Mouse (Mus musculus): ENCODE measurements around the gene Zfp106. TPM values are rescaled to one million over a fixed set of nuclear protein-coding genes. Genes with fewer than 3 reads are reported as not detected.
"Not testable (repeated sequence)": the region's sequence is repeated elsewhere in the genome, so short reads cannot be mapped to it uniquely, and the experiment has no call there.

The Zfp106 gene
- polyA plus RNA-seq, 1 experiment = 67.0 TPM

GRCm38 (mm10) chr2:120567798-120568320 is 4.2 kb upstream of the Zfp106 start:
- H3K36me3 ChIP-seq (ENCODE audit: control insufficient read depth, insufficient read depth, low read length) = no peaks in the 10 kb centered on the region

GRCm38 (mm10) chr2:120566886-120567797 is 3.5 kb upstream of the Zfp106 start, which contains the start of gene Snap23:
TSS of gene Snap23 (plus strand) at chr2:120567671.
- WGBS = 1% methylated on average over 42 of the region's 42 CpGs
- H3K27ac ChIP-seq (ENCODE audit: insufficient read depth, low read depth, low read length) = peak within 1 kb of the TSS; percentile 98
- no peaks in the 10 kb centered on the region for H3K27me3 ChIP-seq (replicated peaks; ENCODE audit: control insufficient read depth, insufficient read depth, low read length)
- H3K4me3 ChIP-seq (ENCODE audit: insufficient read depth, low read depth, low read length) = peak within 1 kb of the TSS; percentile 93
- no peaks in the 10 kb centered on the region for H3K36me3 ChIP-seq (ENCODE audit: control insufficient read depth, insufficient read depth, low read length)
- TF ChIP-seq POLR2A (IDR thresholded peaks at IDR 0.05; ENCODE audit: low read depth, low read length) = no peak
- DNase-seq = peak; percentile 99
- peaks cover 15% of the 10 kb centered on the region; the same call in 1 of the 2 replicates for H3K4me1 ChIP-seq (ENCODE audit: control insufficient read depth, insufficient read depth, low read length)

More at GRCm38 (mm10) chr2:120567798-120568320, 4.2 kb upstream of the Zfp106 start:
- H3K4me3 ChIP-seq (ENCODE audit: insufficient read depth, low read depth, low read length) = peak overlapping the region; percentile 93
- no peak for DNase-seq
- TF ChIP-seq POLR2A (IDR thresholded peaks at IDR 0.05; ENCODE audit: low read depth, low read length) (no peak), CTCF (conservative IDR thresholded peaks at IDR 0.05; ENCODE audit: insufficient read depth, insufficient read length, low read depth, low read length) (no peak)
- peaks cover 15% of the 10 kb centered on the region; the same call in 1 of the 2 replicates for H3K4me1 ChIP-seq (ENCODE audit: control insufficient read depth, insufficient read depth, low read length)
- H3K27me3 ChIP-seq (replicated peaks; ENCODE audit: control insufficient read depth, insufficient read depth, low read length) = no peaks in the 10 kb centered on the region
- peak overlapping the region; percentile 98 for H3K27ac ChIP-seq (ENCODE audit: insufficient read depth, low read depth, low read length)
- 2% methylated on average over 22 of the region's 22 CpGs for WGBS

- Histone ChIP-seq H3K4me1 (ENCODE audit: control insufficient read depth, insufficient read depth, low read length) (peaks cover 8% of the 10 kb centered on the region; the same call in 1 of the 2 replicates), H3K27ac (ENCODE audit: insufficient read depth, low read depth, low read length) (no peak overlapping the region), H3K4me3 (ENCODE audit: insufficient read depth, low read depth, low read length) (no peak overlapping the region), H3K27me3 (replicated peaks; ENCODE audit: control insufficient read depth, insufficient read depth, low read length) (no peaks in the 10 kb centered on the region), H3K36me3 (ENCODE audit: control insufficient read depth, insufficient read depth, low read length) (no peaks in the 10 kb centered on the region)
- WGBS = 73% methylated on average over 2 of the region's 2 CpGs
- TF ChIP-seq POLR2A (IDR thresholded peaks at IDR 0.05; ENCODE audit: low read depth, low read length) (no peak), CTCF (conservative IDR thresholded peaks at IDR 0.05; ENCODE audit: insufficient read depth, insufficient read length, low read depth, low read length) (no peak)
- no peak for DNase-seq
These were observed 1.7 kb upstream of the Zfp106 start for GRCm38 (mm10) chr2:120565363-120565762.

GRCm38 (mm10) chr2:120564548-120565188 is 1.0 kb upstream of the Zfp106 start:
- not testable (repeated sequence) for DNase-seq; H3K4me1 ChIP-seq (ENCODE audit: control insufficient read depth, insufficient read depth, low read length); H3K36me3 ChIP-seq (ENCODE audit: control insufficient read depth, insufficient read depth, low read length); H3K4me3 ChIP-seq (ENCODE audit: insufficient read depth, low read depth, low read length); H3K27ac ChIP-seq (ENCODE audit: insufficient read depth, low read depth, low read length); H3K27me3 ChIP-seq (replicated peaks; ENCODE audit: control insufficient read depth, insufficient read depth, low read length)
- WGBS = 97% methylated on average over 4 of the region's 4 CpGs

- no peak for DNase-seq
- Histone ChIP-seq H3K4me3 (ENCODE audit: insufficient read depth, low read depth, low read length) (peak overlapping the region; percentile 71; the same call in 1 of the 2 replicates), H3K36me3 (ENCODE audit: control insufficient read depth, insufficient read depth, low read length) (no peaks in the 10 kb centered on the region), H3K4me1 (ENCODE audit: control insufficient read depth, insufficient read depth, low read length) (peaks cover 7% of the 10 kb centered on the region; the same call in 1 of the 2 replicates), H3K27ac (ENCODE audit: insufficient read depth, low read depth, low read length) (no peak overlapping the region; the same call in 1 of the 2 replicates), H3K27me3 (replicated peaks; ENCODE audit: control insufficient read depth, insufficient read depth, low read length) (no peaks in the 10 kb centered on the region)
- WGBS = 22% methylated on average over 9 of the region's 9 CpGs
- TF ChIP-seq POLR2A (IDR thresholded peaks at IDR 0.05; ENCODE audit: low read depth, low read length) (no peak), CTCF (conservative IDR thresholded peaks at IDR 0.05; ENCODE audit: insufficient read depth, insufficient read length, low read depth, low read length) (no peak)
These were observed 796 bp downstream of the Zfp106 start for GRCm38 (mm10) chr2:120562859-120563234.

- WGBS = 76% methylated on average over 1 of the region's 1 CpGs
- no peak for DNase-seq
- no peak overlapping the region for H3K4me3 ChIP-seq (ENCODE audit: insufficient read depth, low read depth, low read length)
- H3K36me3 ChIP-seq (ENCODE audit: control insufficient read depth, insufficient read depth, low read length) = no peaks in the 10 kb centered on the region
- no peak overlapping the region for H3K27ac ChIP-seq (ENCODE audit: insufficient read depth, low read depth, low read length)
- no peaks in the 10 kb centered on the region for H3K27me3 ChIP-seq (replicated peaks; ENCODE audit: control insufficient read depth, insufficient read depth, low read length)
- H3K4me1 ChIP-seq (ENCODE audit: control insufficient read depth, insufficient read depth, low read length) = peaks cover 14% of the 10 kb centered on the region; the same call in 1 of the 2 replicates
- TF ChIP-seq POLR2A (IDR thresholded peaks at IDR 0.05; ENCODE audit: low read depth, low read length) (no peak), CTCF (conservative IDR thresholded peaks at IDR 0.05; ENCODE audit: insufficient read depth, insufficient read length, low read depth, low read length) (no peak)
These were observed 2.1 kb downstream of the Zfp106 start for GRCm38 (mm10) chr2:120561524-120561923.

GRCm38 (mm10) chr2:120558813-120559212 is 4.8 kb downstream of the Zfp106 start:
- no peaks in the 10 kb centered on the region for H3K36me3 ChIP-seq (ENCODE audit: control insufficient read depth, insufficient read depth, low read length)
- peaks cover 12% of the 10 kb centered on the region; the same call in 1 of the 2 replicates for H3K4me1 ChIP-seq (ENCODE audit: control insufficient read depth, insufficient read depth, low read length)
- 66% methylated on average over 3 of the region's 3 CpGs for WGBS
- H3K4me3 ChIP-seq (ENCODE audit: insufficient read depth, low read depth, low read length) = no peak overlapping the region
- DNase-seq = no peak
- H3K27ac ChIP-seq (ENCODE audit: insufficient read depth, low read depth, low read length) = no peak overlapping the region
- no peak for TF ChIP-seq CTCF (conservative IDR thresholded peaks at IDR 0.05; ENCODE audit: insufficient read depth, insufficient read length, low read depth, low read length)
- no peak for TF ChIP-seq POLR2A (IDR thresholded peaks at IDR 0.05; ENCODE audit: low read depth, low read length)
- no peaks in the 10 kb centered on the region for H3K27me3 ChIP-seq (replicated peaks; ENCODE audit: control insufficient read depth, insufficient read depth, low read length)

Data from kidney, adult 2 months (tissue).